Mouse (Mus musculus) lung, embryonic 15.5 days (tissue): ENCODE measurements around the gene Arpc1a. TPM values are rescaled to one million over a fixed set of nuclear protein-coding genes. Genes with fewer than 3 reads are reported as not detected.
"Not testable (repeated sequence)": the region's sequence is repeated elsewhere in the genome, so short reads cannot be mapped to it uniquely, and the experiment has no call there.

Source experiments
- ATAC-seq: fragments of 200-750 bp; cut with Nextera tagmentation; 2 replicates; pipeline ENCODE4 v1.8.0; 2017; ENCODE audit warnings: moderate number of reproducible peaks, borderline replicate concordance; ENCODE audit not compliant: low FRiP score, low TSS enrichment; ENCODE audit errors: extremely low read depth
- H3K27ac ChIP-seq: fragments of 300-500 bp; sonication (generic); 2 replicates; pipeline ENCODE4 v1.5.1; 2015; ENCODE audit warnings: moderate library complexity, mild to moderate bottlenecking, inconsistent platforms
- H3K27me3 ChIP-seq: fragments of 300-500 bp; sonication (generic); 2 replicates; pipeline ENCODE4 v1.6.1; 2015; ENCODE audit warnings: inconsistent platforms
- H3K36me3 ChIP-seq: fragments of 300-500 bp; sonication (generic); 2 replicates; pipeline ENCODE4 v1.6.1; 2015; ENCODE audit warnings: inconsistent platforms
- H3K4me1 ChIP-seq: fragments of 300-500 bp; sonication (generic); 2 replicates; pipeline ENCODE4 v1.6.1; 2015; ENCODE audit warnings: inconsistent platforms
- H3K4me2 ChIP-seq: fragments of 300-500 bp; sonication (generic); 2 replicates; pipeline ENCODE4 v1.6.1; 2015; ENCODE audit warnings: inconsistent platforms, mild to moderate bottlenecking, moderate library complexity
- H3K4me3 ChIP-seq: fragments of 300-500 bp; sonication (generic); 2 replicates; pipeline ENCODE4 v1.5.1; 2015; ENCODE audit warnings: mild to moderate bottlenecking, inconsistent platforms
- H3K9ac ChIP-seq: fragments of 300-500 bp; sonication (generic); 2 replicates; pipeline ENCODE4 v1.6.1; 2015; ENCODE audit warnings: inconsistent platforms
- H3K9me3 ChIP-seq: fragments of 300-500 bp; sonication (generic); 2 replicates; pipeline ENCODE4 v1.6.1; 2016; ENCODE audit warnings: inconsistent platforms
- WGBS: fragments of 180-500 bp; shearing (Covaris S2); methylation state at CpG from one replicate; pipeline ENCODE4 v1.1.7; 2015; 5-methylcytosine and 5-hydroxymethylcytosine counted together
- polyA plus RNA-seq: library from polyadenylated mRNA; unstranded; fragments of >200 nt; fragmentation: Nextera tagmentation; extraction: Ambion mirVana; gene quantifications from 2 replicates; pipeline ENCODE4 v1.2.1, GENCODE M21; 2015

The Arpc1a gene
- polyA plus RNA-seq, 1 experiment from 2014 or later = 150 TPM

DNA sequence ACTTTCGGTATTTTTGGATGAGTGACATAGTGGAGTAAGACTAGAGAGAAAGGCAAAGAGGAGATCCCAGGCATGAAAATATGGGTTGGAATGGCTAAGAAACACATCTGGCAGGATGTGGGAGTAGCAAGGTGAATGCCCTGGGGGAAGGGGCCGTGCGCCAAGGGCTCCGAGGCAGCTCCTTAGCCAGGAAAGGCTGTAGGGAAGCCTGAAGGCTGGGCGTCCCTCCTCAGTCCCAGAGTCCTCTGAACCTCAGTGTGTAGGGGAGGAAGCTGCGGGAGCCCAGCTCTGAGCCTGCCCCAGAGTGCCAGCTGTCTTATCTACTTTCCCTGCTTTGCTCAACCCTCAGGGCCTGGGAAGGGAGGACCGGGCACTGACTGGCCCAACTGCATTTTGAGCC is 37.3 kb downstream of the Arpc1a start:
- Histone ChIP-seq H3K27me3 (no peaks in the 10 kb centered on the region), H3K9ac (no peak overlapping the region), H3K9me3 (0 out of 2 replicates have a peak, but pooled peaks cover 4% of the 10 kb centered on the region), H3K4me2 (no peak overlapping the region), H3K4me1 (peaks cover 22% of the 10 kb centered on the region), H3K27ac (no peak overlapping the region), H3K4me3 (no peak overlapping the region), H3K36me3 (peaks cover 34% of the 10 kb centered on the region)
- no peak for ATAC-seq
- 64% methylated on average over 7 of the region's 7 CpGs for WGBS

DNA sequence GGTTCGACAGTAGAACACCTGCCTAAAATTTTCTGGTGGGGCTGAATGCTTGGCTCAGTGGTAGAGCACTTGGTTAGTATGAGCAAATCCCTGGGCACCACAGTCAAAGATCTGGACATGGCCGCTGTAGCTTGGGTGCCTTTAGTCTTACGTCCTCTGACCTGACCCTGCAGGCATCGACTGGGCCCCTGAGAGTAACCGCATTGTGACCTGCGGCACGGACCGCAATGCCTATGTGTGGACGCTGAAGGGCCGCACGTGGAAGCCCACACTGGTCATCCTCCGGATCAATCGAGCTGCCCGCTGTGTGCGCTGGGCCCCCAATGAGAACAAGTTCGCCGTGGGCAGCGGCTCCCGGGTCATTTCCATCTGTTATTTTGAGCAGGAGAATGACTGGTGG is 39.8 kb downstream of the Arpc1a start:
- Histone ChIP-seq H3K4me3 (no peak overlapping the region), H3K36me3 (peaks cover 58% of the 10 kb centered on the region), H3K9ac (no peak overlapping the region), H3K4me1 (no peaks in the 10 kb centered on the region), H3K4me2 (no peak overlapping the region), H3K27me3 (no peaks in the 10 kb centered on the region), H3K27ac (no peak overlapping the region), H3K9me3 (0 out of 2 replicates have a peak, but pooled peaks cover 4% of the 10 kb centered on the region)
- no peak for ATAC-seq
- WGBS = 94% methylated on average over 19 of the region's 19 CpGs

DNA sequence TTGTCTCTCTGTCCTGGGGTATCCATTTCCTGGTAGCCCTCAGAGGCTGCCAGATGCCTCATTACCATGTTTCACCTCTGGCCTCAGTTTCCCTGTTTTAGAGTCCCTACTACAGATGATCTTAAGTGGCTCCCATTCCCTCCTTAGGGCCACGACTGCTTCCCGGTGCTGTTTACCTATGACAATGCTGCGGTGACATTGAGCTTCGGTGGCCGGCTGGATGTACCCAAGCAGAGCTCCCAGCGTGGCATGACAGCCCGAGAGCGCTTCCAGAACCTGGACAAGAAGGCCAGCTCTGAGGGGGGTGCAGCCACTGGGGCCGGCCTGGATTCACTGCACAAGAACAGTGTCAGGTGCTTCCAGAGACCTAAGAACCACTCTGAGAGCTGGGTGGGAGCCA is 43.0 kb downstream of the Arpc1a start:
- no peak overlapping the region for H3K4me3 ChIP-seq
- H3K36me3 ChIP-seq = peaks cover 86% of the 10 kb centered on the region
- WGBS = 89% methylated on average over 9 of the region's 9 CpGs
- no peak overlapping the region for H3K4me2 ChIP-seq
- no peaks in the 10 kb centered on the region for H3K4me1 ChIP-seq
- H3K9me3 ChIP-seq = no peaks in the 10 kb centered on the region
- no peak for ATAC-seq
- H3K27me3 ChIP-seq = no peaks in the 10 kb centered on the region
- H3K9ac ChIP-seq = no peak overlapping the region
- no peak overlapping the region for H3K27ac ChIP-seq

DNA sequence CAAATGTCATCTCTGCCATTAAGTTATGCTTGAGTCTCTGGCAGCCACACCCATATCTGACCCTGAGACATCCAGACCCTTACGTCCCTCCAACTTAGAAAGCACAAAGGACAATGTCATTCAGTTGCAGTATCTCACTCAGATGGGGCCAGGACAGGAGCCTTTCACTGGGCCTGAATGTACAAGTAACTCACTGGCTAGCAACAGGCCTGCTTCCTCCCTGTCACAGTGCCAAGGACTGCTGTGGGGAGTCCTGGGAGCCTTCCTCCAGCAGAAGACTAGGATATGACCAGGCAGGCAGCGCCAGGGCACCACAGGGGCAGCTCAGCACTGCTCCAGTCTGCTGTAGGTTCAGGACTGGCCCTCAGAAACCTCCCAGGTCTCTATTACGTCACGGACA is 45.5 kb downstream of the Arpc1a start:
- no peak overlapping the region for H3K4me3 ChIP-seq
- no peak for ATAC-seq
- H3K9me3 ChIP-seq = no peaks in the 10 kb centered on the region
- WGBS = 92% methylated on average over 4 of the region's 4 CpGs
- H3K27ac ChIP-seq = no peak overlapping the region
- peaks cover 96% of the 10 kb centered on the region for H3K36me3 ChIP-seq
- no peak overlapping the region for H3K4me2 ChIP-seq
- no peak overlapping the region for H3K9ac ChIP-seq
- no peaks in the 10 kb centered on the region for H3K27me3 ChIP-seq
- H3K4me1 ChIP-seq = no peaks in the 10 kb centered on the region

DNA sequence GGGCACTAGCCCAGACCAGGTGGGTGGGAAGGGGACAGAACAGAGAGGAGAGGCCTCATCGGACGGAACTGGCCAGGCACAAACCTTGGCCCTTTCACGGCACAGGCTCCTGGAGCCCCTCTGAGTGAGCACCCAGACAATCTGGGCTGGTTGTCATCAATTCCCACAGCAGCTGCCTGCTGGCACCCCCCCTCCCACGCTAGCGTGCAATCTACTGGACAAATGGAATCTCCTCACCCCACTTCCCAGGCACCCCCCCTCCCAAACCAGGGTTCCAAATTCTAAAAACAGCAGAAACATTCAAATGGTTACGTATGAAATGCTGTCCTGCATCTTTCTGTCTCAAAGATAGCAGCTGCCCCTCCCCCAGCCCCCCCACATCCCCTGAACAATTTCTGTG is 46.1 kb downstream of the Arpc1a start:
- 87% methylated on average over 6 of the region's 6 CpGs for WGBS
- H3K4me3 ChIP-seq, H3K27me3 ChIP-seq, ATAC-seq, H3K4me2 ChIP-seq, H3K27ac ChIP-seq, H3K9me3 ChIP-seq, H3K9ac ChIP-seq, H3K4me1 ChIP-seq: not testable (repeated sequence)
- H3K36me3 ChIP-seq = peaks cover 96% of the 10 kb centered on the region

DNA sequence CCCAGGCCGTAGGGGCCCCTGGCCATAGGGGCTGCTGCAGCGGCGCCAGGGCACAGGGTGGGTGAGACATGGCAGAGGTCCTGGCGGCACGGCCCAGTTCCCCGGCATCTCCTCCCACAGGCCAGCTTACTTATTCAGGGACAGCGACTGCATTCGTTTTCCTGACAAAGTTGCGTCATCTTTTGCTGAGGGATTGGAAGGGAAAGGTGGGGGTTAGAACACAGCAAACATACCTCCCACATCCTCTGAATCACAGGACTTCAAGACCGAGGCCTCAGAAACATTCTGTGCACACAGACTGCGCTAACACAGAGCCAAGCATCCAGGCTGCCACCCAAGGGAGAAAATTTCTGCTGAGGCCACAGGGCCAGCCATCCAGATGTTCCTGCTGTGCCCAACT is 46.6 kb downstream of the Arpc1a start:
- H3K9me3 ChIP-seq = no peaks in the 10 kb centered on the region
- H3K27ac ChIP-seq = no peak overlapping the region
- no peak overlapping the region for H3K9ac ChIP-seq
- H3K4me1 ChIP-seq = no peaks in the 10 kb centered on the region
- H3K36me3 ChIP-seq = peaks cover 96% of the 10 kb centered on the region
- no peak overlapping the region for H3K4me2 ChIP-seq
- WGBS = 78% methylated on average over 11 of the region's 11 CpGs
- no peak for ATAC-seq
- no peak overlapping the region for H3K4me3 ChIP-seq
- no peaks in the 10 kb centered on the region for H3K27me3 ChIP-seq

DNA sequence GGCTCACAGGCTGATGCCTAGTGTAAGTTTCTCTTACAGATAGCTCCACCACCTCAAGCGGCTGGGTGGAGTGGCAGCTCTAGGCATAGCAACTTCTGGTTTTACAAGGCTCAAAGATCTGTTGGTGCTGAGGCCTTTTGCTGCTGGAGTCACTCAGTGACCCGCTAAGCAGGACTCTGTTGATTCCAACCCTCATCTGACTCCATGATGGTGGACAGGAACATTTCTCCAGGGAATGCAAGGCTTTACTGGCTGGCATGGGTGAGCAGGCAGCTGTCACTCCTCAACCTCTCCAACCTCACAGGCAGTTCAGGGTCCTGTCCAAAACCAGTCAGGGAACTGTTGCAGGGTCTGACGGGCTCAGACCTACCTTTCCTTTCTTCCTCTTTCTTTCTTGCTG is 47.4 kb downstream of the Arpc1a start:
- no peak overlapping the region for H3K4me2 ChIP-seq
- H3K27me3 ChIP-seq = no peaks in the 10 kb centered on the region
- peaks cover 93% of the 10 kb centered on the region for H3K36me3 ChIP-seq
- 89% methylated on average over 3 of the region's 3 CpGs for WGBS
- no peak overlapping the region for H3K9ac ChIP-seq
- H3K27ac ChIP-seq = no peak overlapping the region
- no peaks in the 10 kb centered on the region for H3K9me3 ChIP-seq
- H3K4me1 ChIP-seq = no peaks in the 10 kb centered on the region
- ATAC-seq = no peak
- H3K4me3 ChIP-seq = no peak overlapping the region

DNA sequence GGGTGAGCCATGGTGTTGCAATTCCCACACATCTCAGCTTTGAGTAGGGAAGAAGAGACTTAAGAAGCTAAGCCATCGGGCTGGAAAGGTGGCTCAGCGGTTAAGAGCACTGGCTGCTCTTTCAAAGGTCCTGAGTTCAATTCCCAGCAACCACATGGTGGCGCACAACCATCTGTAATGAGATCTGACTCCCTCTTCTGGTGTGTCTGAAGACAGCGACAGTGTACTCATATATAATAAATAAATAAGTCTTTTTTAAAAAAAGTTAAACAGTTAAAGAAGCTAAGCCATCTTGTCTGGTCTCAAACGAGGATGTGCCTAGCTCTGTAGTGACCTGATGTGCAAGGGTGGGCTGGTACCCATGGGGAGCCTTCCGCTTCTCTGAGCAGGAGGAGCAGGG is 49.6 kb downstream of the Arpc1a start:
- H3K27me3 ChIP-seq, H3K9ac ChIP-seq, ATAC-seq, H3K4me2 ChIP-seq, H3K9me3 ChIP-seq, H3K4me1 ChIP-seq, H3K27ac ChIP-seq, H3K4me3 ChIP-seq: not testable (repeated sequence)
- H3K36me3 ChIP-seq = peaks cover 80% of the 10 kb centered on the region
- WGBS = 80% methylated on average over 6 of the region's 6 CpGs

DNA sequence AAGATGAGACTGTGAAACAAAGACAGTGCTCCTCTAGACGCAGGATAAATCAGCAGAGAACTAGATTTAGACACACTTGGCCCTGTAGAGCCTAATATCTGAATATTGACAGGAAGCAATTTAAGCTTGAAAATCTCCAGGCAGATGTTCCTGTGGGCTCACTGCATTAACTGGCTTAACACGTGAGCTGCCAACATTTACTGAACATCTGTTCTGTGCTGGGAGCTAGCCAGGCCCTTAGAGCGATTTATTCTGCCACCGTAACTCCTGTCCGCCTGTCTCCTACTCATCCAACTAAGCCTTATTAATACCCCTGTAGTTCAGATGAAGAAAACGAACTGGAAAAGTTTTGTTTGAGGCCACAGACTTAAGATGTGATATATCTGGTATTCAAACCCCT is 55.2 kb downstream of the Arpc1a start:
- ATAC-seq = no peak
- peaks cover 22% of the 10 kb centered on the region for H3K4me1 ChIP-seq
- no peak overlapping the region for H3K27ac ChIP-seq

DNA sequence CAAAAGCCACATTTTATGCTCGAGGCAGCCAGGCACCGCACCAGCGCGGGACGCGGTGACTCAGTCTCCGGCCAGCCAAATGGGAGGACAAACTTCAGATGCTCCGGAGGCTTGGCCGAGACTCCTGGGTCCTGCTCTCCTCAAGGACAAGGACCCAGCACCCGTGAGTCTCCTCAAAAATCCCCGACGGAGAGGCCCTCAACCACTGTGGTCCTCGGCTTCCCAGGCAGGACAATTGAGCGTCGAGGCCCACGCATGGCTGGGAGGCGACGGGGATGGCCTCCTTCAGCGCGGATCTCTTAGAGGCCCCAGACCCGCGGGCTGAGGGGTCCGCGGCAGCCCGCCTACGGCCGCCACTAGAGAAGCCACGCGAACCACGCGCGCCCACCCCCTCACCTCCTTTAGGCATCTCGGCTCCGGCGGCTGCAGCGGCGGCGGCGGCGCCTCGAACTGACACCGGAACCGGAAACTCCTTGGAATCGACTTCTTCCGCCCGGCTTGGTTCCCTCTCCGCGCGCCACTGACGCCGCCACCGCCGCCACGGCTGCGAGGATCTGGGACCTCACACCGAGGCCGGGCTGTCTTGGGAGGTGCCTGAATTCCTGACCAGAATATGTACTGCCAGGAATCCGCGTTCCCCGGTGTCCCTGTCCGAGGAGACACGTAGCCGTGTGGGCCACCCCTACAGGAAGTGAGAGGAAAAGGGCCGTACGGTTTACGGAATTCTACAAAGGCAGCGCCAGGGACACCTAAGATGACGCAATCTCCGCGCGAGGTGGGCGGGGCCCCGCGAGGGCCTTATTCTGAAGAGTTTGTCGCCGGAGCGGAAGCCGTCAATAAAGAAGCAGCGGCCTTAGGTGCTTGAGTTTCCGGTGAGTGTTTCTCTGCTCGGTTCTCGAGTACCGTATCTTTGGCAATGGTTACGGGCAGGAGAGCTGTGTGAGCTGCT is 56.2 kb downstream of the Arpc1a start, which contains the start of the genes Pdap1 and Bud31:
Gene Pdap1 (minus strand): TSS at position 668 of the 949 bp plus-strand sequence.
Gene Bud31 (plus strand): TSS at position 792 of the 949 bp plus-strand sequence.
- under 1% methylated on average over 84 of the region's 84 CpGs for WGBS
- Histone ChIP-seq H3K9ac (peak within 1 kb of the TSS; percentile 86), H3K27ac (peak within 1 kb of the TSS; percentile 77), H3K36me3 (peaks cover 53% of the 10 kb centered on the region), H3K4me3 (peak within 1 kb of the TSS; percentile 81), H3K4me2 (peak within 1 kb of the TSS; percentile 70), H3K9me3 (no peaks in the 10 kb centered on the region), H3K4me1 (peaks cover 22% of the 10 kb centered on the region), H3K27me3 (no peaks in the 10 kb centered on the region)
- ATAC-seq = peak; percentile 91

More for the DNA sequence above, 55.2 kb downstream of the Arpc1a start:
- Histone ChIP-seq H3K4me2 (peak overlapping the region; percentile 70), H3K36me3 (peaks cover 53% of the 10 kb centered on the region), H3K9ac (peak overlapping the region; percentile 86), H3K9me3 (no peaks in the 10 kb centered on the region), H3K27me3 (no peaks in the 10 kb centered on the region), H3K4me3 (peak overlapping the region; percentile 81)
- WGBS = 13% methylated on average over 6 of the region's 6 CpGs

DNA sequence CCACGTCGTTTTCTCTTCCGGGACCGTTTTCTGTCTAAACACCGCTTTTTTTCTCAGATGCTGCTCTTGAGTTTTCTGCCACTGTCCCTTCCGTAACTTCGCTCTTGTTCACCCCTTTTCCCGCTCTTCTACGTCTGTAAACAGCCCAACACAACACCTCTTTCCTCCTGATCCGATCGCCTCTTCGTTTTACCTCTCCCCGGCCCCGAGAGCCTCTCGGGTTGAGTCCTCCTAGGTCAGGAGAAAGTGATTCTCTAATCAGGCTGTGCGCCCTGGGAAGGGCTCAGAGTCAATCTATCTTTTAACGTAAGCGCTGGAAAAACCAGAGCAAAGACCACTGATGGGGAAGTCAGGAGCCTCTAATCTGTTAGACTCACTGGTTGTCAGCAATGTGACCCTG is 57.0 kb downstream of the Arpc1a start:
- Histone ChIP-seq H3K27ac (peak overlapping the region; percentile 77), H3K9ac (peak overlapping the region; percentile 86), H3K4me3 (peak overlapping the region; percentile 81), H3K9me3 (no peaks in the 10 kb centered on the region), H3K36me3 (peaks cover 56% of the 10 kb centered on the region), H3K4me2 (peak overlapping the region; percentile 70), H3K4me1 (peaks cover 22% of the 10 kb centered on the region), H3K27me3 (no peaks in the 10 kb centered on the region)
- WGBS = under 1% methylated on average over 18 of the region's 18 CpGs
- no peak for ATAC-seq

DNA sequence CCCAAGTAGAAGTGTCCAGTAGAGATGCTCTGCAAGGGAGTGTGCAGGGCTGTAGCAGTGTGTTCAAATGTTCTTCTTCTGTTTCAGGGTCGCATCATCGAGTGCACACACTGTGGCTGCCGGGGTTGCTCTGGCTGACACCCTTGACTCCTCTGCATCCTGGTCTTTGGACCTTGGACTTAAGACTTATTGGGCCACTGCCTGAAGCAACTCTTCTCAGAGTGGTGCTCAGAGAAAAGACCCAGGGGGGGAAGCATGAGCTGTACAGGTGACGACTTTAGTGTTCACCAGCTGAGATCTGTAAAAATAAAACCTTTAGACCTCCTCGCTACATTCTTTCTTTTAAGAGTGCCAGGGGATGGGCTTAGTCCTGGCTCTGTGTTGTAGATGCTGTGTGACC is 64.1 kb downstream of the Arpc1a start:
- no peaks in the 10 kb centered on the region for H3K9me3 ChIP-seq
- no peak overlapping the region for H3K9ac ChIP-seq
- ATAC-seq = no peak
- H3K36me3 ChIP-seq = peaks cover 97% of the 10 kb centered on the region
- H3K4me3 ChIP-seq = no peak overlapping the region
- H3K27ac ChIP-seq = no peak overlapping the region
- no peaks in the 10 kb centered on the region for H3K27me3 ChIP-seq
- 92% methylated on average over 5 of the region's 5 CpGs for WGBS
- no peaks in the 10 kb centered on the region for H3K4me1 ChIP-seq
- H3K4me2 ChIP-seq = no peak overlapping the region
